Mouse (Mus musculus) brain, embryonic 14.5 days (tissue): ENCODE data around the gene Eps8l1. TPM values are rescaled to one million over a fixed set of nuclear protein-coding genes. Genes with fewer than 3 reads are reported as not detected.

Experiments used
- DNase-seq: peaks from one replicate; pipeline ENCODE4 v3.0.0-alpha.2; 2011; ENCODE audit warnings: low read depth
- CTCF ChIP-seq: fragments of 200-500 bp; IDR thresholded peaks from 2 replicates; pipeline ENCODE4 v1.5.1; 2012; ENCODE audit warnings: inconsistent platforms, mild to moderate bottlenecking, moderate library complexity, borderline replicate concordance; ENCODE audit not compliant: insufficient read depth, insufficient read length; ENCODE audit errors: extremely low read depth
- POLR2A ChIP-seq: fragments of 200-500 bp; IDR thresholded peaks from 2 replicates; pipeline ENCODE4 v1.6.1; 2012; ENCODE audit warnings: mild to moderate bottlenecking, inconsistent platforms, borderline replicate concordance; ENCODE audit not compliant: poor library complexity, insufficient read depth, insufficient read length, severe bottlenecking; ENCODE audit errors: extremely low read depth
- polyA plus RNA-seq: library from polyadenylated mRNA; depleted of rRNA; stranded (reverse); fragments of >200 nt; gene quantifications from 2 replicates; pipeline ENCODE4 v1.2.3, GENCODE M21; 2012

Gene Eps8l1
- polyA plus RNA-seq, 1 experiment: 6.9 TPM

- no peak for DNase-seq
- TF ChIP-seq POLR2A (no peak), CTCF (no peak)
Observed at GRCm38 (mm10) chr7:4492284-4493224, 32.1 kb downstream of the Eps8l1 start.

- TF ChIP-seq CTCF (no peak), POLR2A (no peak)
- no peak for DNase-seq
Observed at GRCm38 (mm10) chr7:4493991-4494390, 33.5 kb downstream of the Eps8l1 start.

- TF ChIP-seq POLR2A: no peak
- TF ChIP-seq CTCF: no peak
- DNase-seq: no peak
Observed at GRCm38 (mm10) chr7:4496468-4496867, 36.0 kb downstream of the Eps8l1 start.

GRCm38 (mm10) chr7:4497271-4497903 is 36.9 kb downstream of the Eps8l1 start:
- no peak for DNase-seq
- no peak for TF ChIP-seq CTCF
- no peak for TF ChIP-seq POLR2A

- TF ChIP-seq CTCF (no peak), POLR2A (no peak)
- DNase-seq: peak; percentile 82
Observed at GRCm38 (mm10) chr7:4498251-4498650, 37.8 kb downstream of the Eps8l1 start.

GRCm38 (mm10) chr7:4499034-4499433 is 38.6 kb downstream of the Eps8l1 start:
- DNase-seq: no peak
- no peak for TF ChIP-seq POLR2A

GRCm38 (mm10) chr7:4500892-4501471 is 40.5 kb downstream of the Eps8l1 start:
- TF ChIP-seq CTCF (no peak), POLR2A (no peak)
- peak; percentile 29 for DNase-seq

- DNase-seq: peak; percentile 98
- TF ChIP-seq CTCF (no peak), POLR2A (peak; percentile 96)
Observed at GRCm38 (mm10) chr7:4501558-4502397, 41.3 kb downstream of the Eps8l1 start, which contains the start of gene Ppp1r12c. Ppp1r12c (minus strand) TSS chr7:4501680.

GRCm38 (mm10) chr7:4502421-4503090 is 42.1 kb downstream of the Eps8l1 start:
- peak; percentile 79 for DNase-seq
- TF ChIP-seq CTCF: no peak
- no peak for TF ChIP-seq POLR2A

- DNase-seq: no peak
- TF ChIP-seq POLR2A (no peak), CTCF (no peak)
Observed at GRCm38 (mm10) chr7:4503100-4503499, 42.6 kb downstream of the Eps8l1 start.

GRCm38 (mm10) chr7:4503858-4504257 is 43.4 kb downstream of the Eps8l1 start:
- no peak for DNase-seq
- no peak for TF ChIP-seq POLR2A
- TF ChIP-seq CTCF: no peak
